Mouse (Mus musculus) kidney, embryonic 16.5 days (tissue): ENCODE data around the gene Stxbp5. TPM values are rescaled to one million over a fixed set of nuclear protein-coding genes. Genes with fewer than 3 reads are reported as not detected.

Experiments
- ATAC-seq: fragments of 200-750 bp; cut with Nextera tagmentation; 2 replicates; pipeline ENCODE4 v1.8.0; 2017; ENCODE audit warnings: moderate TSS enrichment; ENCODE audit not compliant: low FRiP score, low TSS enrichment
- H3K27ac ChIP-seq: fragments of 300-500 bp; sonication (generic); 2 replicates; pipeline ENCODE4 v1.5.1; 2014; ENCODE audit warnings: low read length
- H3K27me3 ChIP-seq: fragments of 300-500 bp; sonication (generic); 2 replicates; pipeline ENCODE4 v1.6.1; 2014; ENCODE audit warnings: low read length, control low read depth, mixed read lengths; ENCODE audit not compliant: insufficient read depth
- H3K36me3 ChIP-seq: fragments of 300-500 bp; sonication (generic); 2 replicates; pipeline ENCODE4 v1.6.1; 2014; ENCODE audit warnings: low read length, control low read depth, mixed read lengths; ENCODE audit not compliant: insufficient read depth
- H3K4me1 ChIP-seq: fragments of 300-500 bp; sonication (generic); 2 replicates; pipeline ENCODE4 v1.6.1; 2014; ENCODE audit warnings: low read length, control low read depth, mixed read lengths; ENCODE audit not compliant: insufficient read depth
- H3K4me2 ChIP-seq: fragments of 300-500 bp; sonication (generic); replicated peaks from 2 replicates; pipeline ENCODE4 v1.6.1; 2014; ENCODE audit warnings: low read depth, low read length
- H3K4me3 ChIP-seq: fragments of 300-500 bp; sonication (generic); 2 replicates; pipeline ENCODE4 v1.5.1; 2014; ENCODE audit warnings: mild to moderate bottlenecking, low read length
- H3K9ac ChIP-seq: fragments of 300-500 bp; sonication (generic); replicated peaks from 2 replicates; pipeline ENCODE4 v1.6.1; 2014; ENCODE audit warnings: low read length
- H3K9me3 ChIP-seq: fragments of 300-500 bp; sonication (generic); 2 replicates; pipeline ENCODE4 v1.6.1; 2016; ENCODE audit warnings: low read length, control low read depth
- WGBS: fragments of 180-500 bp; shearing (Covaris S2); extraction: QIAGEN DNeasy Blood & Tissue Kit; methylation state at CpG from one replicate; pipeline ENCODE4 v1.1.7; 2014; 5-methylcytosine and 5-hydroxymethylcytosine counted together
- polyA plus RNA-seq: library from polyadenylated mRNA; unstranded; fragments of >200 nt; fragmentation: Nextera tagmentation; extraction: Ambion mirVana; gene quantifications from 2 replicates; pipeline ENCODE4 v1.2.1, GENCODE M21; 2015

The Stxbp5 gene
- polyA plus RNA-seq, 1 experiment from 2014 or later = 3.6 TPM

GRCm38 (mm10) chr10:9866793-9867579 lies 33.9 kb downstream of the Stxbp5 start:
- H3K4me3 ChIP-seq = no peak overlapping the region
- H3K4me2 ChIP-seq = no peak overlapping the region
- no peak overlapping the region for H3K27ac ChIP-seq
- ATAC-seq = no peak
- no peak overlapping the region for H3K9ac ChIP-seq
- H3K27me3 ChIP-seq = no peaks in the 10 kb centered on the region
- WGBS = 66% methylated on average over 17 of the region's 17 CpGs
- no peaks in the 10 kb centered on the region for H3K36me3 ChIP-seq
- H3K9me3 ChIP-seq = no peaks in the 10 kb centered on the region
- no peaks in the 10 kb centered on the region for H3K4me1 ChIP-seq

DNA sequence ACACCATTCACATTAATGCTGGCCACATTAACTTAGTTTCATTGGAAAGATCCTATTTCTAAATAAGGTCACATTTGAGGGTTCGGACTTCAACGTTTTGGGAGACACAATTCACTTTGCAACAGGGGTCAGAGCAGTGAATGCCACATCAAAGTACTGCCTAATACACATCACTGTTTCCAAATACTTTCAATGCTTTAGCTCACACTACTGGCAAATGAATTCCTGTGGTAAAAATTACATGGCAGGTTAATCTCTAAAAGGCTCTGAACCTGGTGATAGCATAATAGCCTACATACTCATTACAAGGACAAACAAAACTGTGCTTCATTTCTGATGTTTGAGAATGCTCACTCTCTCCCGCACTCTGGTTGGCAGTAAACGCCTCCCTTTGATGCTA lies 40.9 kb downstream of the Stxbp5 start:
- no peaks in the 10 kb centered on the region for H3K27me3 ChIP-seq
- no peak overlapping the region for H3K9ac ChIP-seq
- no peak for ATAC-seq
- H3K9me3 ChIP-seq = no peaks in the 10 kb centered on the region
- no peak overlapping the region for H3K4me3 ChIP-seq
- H3K36me3 ChIP-seq = peaks cover 5% of the 10 kb centered on the region; the same call in 1 of the 2 replicates
- H3K4me2 ChIP-seq = no peak overlapping the region
- H3K27ac ChIP-seq = no peak overlapping the region
- no peaks in the 10 kb centered on the region for H3K4me1 ChIP-seq
- WGBS = 68% methylated on average over 4 of the region's 4 CpGs

GRCm38 (mm10) chr10:9859476-9859875 lies 41.4 kb downstream of the Stxbp5 start:
- H3K4me3 ChIP-seq = no peak overlapping the region
- peaks cover 6% of the 10 kb centered on the region; the same call in 1 of the 2 replicates for H3K36me3 ChIP-seq
- no peak overlapping the region for H3K9ac ChIP-seq
- H3K4me1 ChIP-seq = no peaks in the 10 kb centered on the region
- 61% methylated on average over 3 of the region's 3 CpGs for WGBS
- no peak for ATAC-seq
- no peaks in the 10 kb centered on the region for H3K9me3 ChIP-seq
- H3K27ac ChIP-seq = no peak overlapping the region
- H3K27me3 ChIP-seq = no peaks in the 10 kb centered on the region
- H3K4me2 ChIP-seq = no peak overlapping the region

DNA sequence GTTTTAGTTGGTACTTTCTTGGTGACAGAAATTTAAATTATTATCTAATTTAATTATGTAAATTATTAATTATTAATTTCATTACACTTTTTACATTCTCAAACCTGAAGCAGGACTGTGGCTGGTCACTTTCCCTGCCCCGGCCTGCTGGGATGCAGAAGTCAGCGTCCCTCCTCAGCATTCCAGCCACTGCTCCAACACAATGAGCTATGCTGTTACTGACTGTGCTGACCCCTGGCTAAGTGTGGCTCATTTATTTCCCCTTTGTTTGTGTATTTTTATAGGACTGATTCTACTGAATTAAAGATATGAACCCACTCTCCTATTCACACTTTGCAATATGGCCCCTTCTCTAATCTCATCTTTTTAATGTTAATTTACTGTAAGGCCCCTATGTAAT lies 43.0 kb downstream of the Stxbp5 start:
- H3K4me1 ChIP-seq = no peaks in the 10 kb centered on the region
- 0 out of 2 replicates have a peak, but pooled peaks cover 3% of the 10 kb centered on the region for H3K9me3 ChIP-seq
- H3K27me3 ChIP-seq = no peaks in the 10 kb centered on the region
- no peak for ATAC-seq
- no peak overlapping the region for H3K9ac ChIP-seq
- peaks cover 6% of the 10 kb centered on the region; the same call in 1 of the 2 replicates for H3K36me3 ChIP-seq
- H3K27ac ChIP-seq = no peak overlapping the region
- H3K4me3 ChIP-seq = no peak overlapping the region
- no peak overlapping the region for H3K4me2 ChIP-seq
- 76% methylated on average over 2 of the region's 2 CpGs for WGBS

DNA sequence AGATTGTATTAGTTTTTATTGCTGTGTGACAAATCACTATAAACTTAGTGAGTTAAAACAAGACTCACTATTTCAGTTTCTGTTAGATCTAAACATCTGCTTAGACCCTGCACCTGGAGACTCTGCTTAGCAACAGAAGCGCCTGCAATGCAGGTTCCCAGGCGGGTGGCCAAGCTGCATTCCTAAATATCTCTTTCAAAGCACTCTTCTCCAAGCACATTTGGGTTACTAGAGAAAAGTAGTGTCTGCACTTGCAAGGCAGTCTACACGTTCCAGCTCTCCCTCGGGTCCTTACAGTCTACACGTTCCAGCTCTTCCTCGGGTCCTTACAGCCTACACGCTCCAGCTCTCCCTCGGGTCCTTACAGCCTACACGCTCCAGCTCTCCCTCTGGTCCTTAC lies 44.1 kb downstream of the Stxbp5 start:
- H3K36me3 ChIP-seq = peaks cover 6% of the 10 kb centered on the region; the same call in 1 of the 2 replicates
- H3K4me1 ChIP-seq = no peaks in the 10 kb centered on the region
- H3K4me2 ChIP-seq = no peak overlapping the region
- no peak overlapping the region for H3K9ac ChIP-seq
- no peak for ATAC-seq
- H3K27ac ChIP-seq = no peak overlapping the region
- H3K4me3 ChIP-seq = no peak overlapping the region
- no peaks in the 10 kb centered on the region for H3K27me3 ChIP-seq
- WGBS = 78% methylated on average over 9 of the region's 9 CpGs
- H3K9me3 ChIP-seq = peaks cover 3% of the 10 kb centered on the region; the same call in 1 of the 2 replicates

DNA sequence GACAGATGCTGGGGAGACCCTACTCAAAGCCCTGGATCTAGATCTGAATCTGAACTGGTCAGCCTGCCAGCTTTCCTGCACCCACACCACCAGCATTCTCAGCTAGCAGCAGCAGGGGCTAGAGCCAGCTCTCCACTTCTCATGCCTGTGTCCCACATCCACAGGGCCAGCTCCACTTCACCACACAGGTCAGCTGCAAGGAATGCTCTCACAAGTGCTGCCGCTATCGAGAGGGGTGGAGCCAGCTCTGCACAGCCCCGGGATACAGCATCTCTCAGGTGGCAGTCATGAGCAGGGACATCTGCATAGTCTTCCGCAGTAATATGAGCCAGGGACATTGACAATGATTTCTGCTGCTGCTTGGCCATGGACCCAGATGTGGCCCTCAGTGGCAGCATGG lies 54.5 kb downstream of the Stxbp5 start:
- peaks cover 5% of the 10 kb centered on the region for H3K9me3 ChIP-seq
- H3K27ac ChIP-seq = no peak overlapping the region
- no peak for ATAC-seq
- H3K4me2 ChIP-seq = no peak overlapping the region
- no peak overlapping the region for H3K4me3 ChIP-seq
- no peak overlapping the region for H3K9ac ChIP-seq
- H3K27me3 ChIP-seq = no peaks in the 10 kb centered on the region
- WGBS = 96% methylated on average over 4 of the region's 4 CpGs
- H3K4me1 ChIP-seq = no peaks in the 10 kb centered on the region
- H3K36me3 ChIP-seq = peaks cover 9% of the 10 kb centered on the region; the same call in 1 of the 2 replicates

DNA sequence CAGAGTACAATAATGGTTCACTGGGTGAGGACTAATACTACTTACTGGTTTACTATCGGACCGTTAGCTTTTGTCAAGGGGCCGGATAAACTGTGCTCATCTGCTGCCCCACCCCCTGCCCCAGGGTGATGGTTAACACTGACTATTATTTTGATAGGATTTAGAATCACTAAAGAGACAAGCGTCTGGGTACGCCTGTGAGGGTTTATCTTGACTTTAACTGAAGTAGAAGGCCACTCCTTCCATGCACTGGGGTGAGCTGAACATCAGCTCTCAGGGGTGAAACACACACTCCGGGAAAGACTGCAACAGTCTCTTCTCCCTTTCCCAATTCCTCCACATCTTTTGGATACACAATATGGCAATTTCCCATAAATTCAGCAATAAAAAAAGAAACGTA lies 61.5 kb downstream of the Stxbp5 start:
- no peak for ATAC-seq
- Histone ChIP-seq H3K27me3 (no peaks in the 10 kb centered on the region), H3K9me3 (no peaks in the 10 kb centered on the region), H3K4me1 (no peaks in the 10 kb centered on the region), H3K27ac (no peak overlapping the region), H3K4me3 (no peak overlapping the region), H3K36me3 (peaks cover 11% of the 10 kb centered on the region; the same call in 1 of the 2 replicates), H3K9ac (no peak overlapping the region), H3K4me2 (no peak overlapping the region)
- 82% methylated on average over 7 of the region's 7 CpGs for WGBS

- peaks cover 15% of the 10 kb centered on the region; the same call in 1 of the 2 replicates for H3K36me3 ChIP-seq
- WGBS = 82% methylated on average over 4 of the region's 4 CpGs
- no peaks in the 10 kb centered on the region for H3K9me3 ChIP-seq
- no peaks in the 10 kb centered on the region for H3K4me1 ChIP-seq
- no peak overlapping the region for H3K27ac ChIP-seq
- no peak overlapping the region for H3K9ac ChIP-seq
- H3K27me3 ChIP-seq = no peaks in the 10 kb centered on the region
- peak; percentile 59; the same call in 1 of the 2 replicates for ATAC-seq
- H3K4me2 ChIP-seq = no peak overlapping the region
- no peak overlapping the region for H3K4me3 ChIP-seq
Measured at GRCm38 (mm10) chr10:9834986-9835385, 65.9 kb downstream of the Stxbp5 start.

- Histone ChIP-seq H3K4me1 (no peaks in the 10 kb centered on the region), H3K4me3 (no peak overlapping the region), H3K36me3 (peaks cover 12% of the 10 kb centered on the region; the same call in 1 of the 2 replicates), H3K4me2 (no peak overlapping the region), H3K9ac (no peak overlapping the region), H3K9me3 (no peaks in the 10 kb centered on the region), H3K27me3 (no peaks in the 10 kb centered on the region), H3K27ac (no peak overlapping the region)
- 86% methylated on average over 4 of the region's 4 CpGs for WGBS
- ATAC-seq = no peak
Measured at GRCm38 (mm10) chr10:9832937-9833336, 67.9 kb downstream of the Stxbp5 start.

- H3K27me3 ChIP-seq = no peaks in the 10 kb centered on the region
- H3K4me3 ChIP-seq = no peak overlapping the region
- H3K27ac ChIP-seq = no peak overlapping the region
- peaks cover 7% of the 10 kb centered on the region; the same call in 1 of the 2 replicates for H3K36me3 ChIP-seq
- ATAC-seq = no peak
- WGBS = 76% methylated on average over 3 of the region's 3 CpGs
- no peak overlapping the region for H3K9ac ChIP-seq
- H3K4me2 ChIP-seq = no peak overlapping the region
- no peaks in the 10 kb centered on the region for H3K4me1 ChIP-seq
- H3K9me3 ChIP-seq = no peaks in the 10 kb centered on the region
Measured at GRCm38 (mm10) chr10:9829744-9830143, 71.1 kb downstream of the Stxbp5 start.
